Mouse (Mus musculus) bone marrow macrophage, adult 2 months (primary cell): Measurements from ENCODE around the gene Fndc8. TPM values are rescaled to one million over a fixed set of nuclear protein-coding genes. Genes with fewer than 3 reads are reported as not detected.
"Not testable (repeated sequence)": the region's sequence is repeated elsewhere in the genome, so short reads cannot be mapped to it uniquely, and the experiment has no call there.

Experiments used
- H3K27ac ChIP-seq: 2 replicates; pipeline ENCODE4 v1.5.1; 2012; ENCODE audit warnings: low read depth, low read length; ENCODE audit not compliant: insufficient read depth
- H3K4me1 ChIP-seq: 2 replicates; pipeline ENCODE4 v1.6.1; 2012; ENCODE audit warnings: low read length; ENCODE audit not compliant: control insufficient read depth, insufficient read depth
- H3K4me3 ChIP-seq: 2 replicates; pipeline ENCODE4 v1.5.1; 2012; ENCODE audit warnings: mild to moderate bottlenecking, low read length, moderate library complexity; ENCODE audit not compliant: insufficient read depth
- CTCF ChIP-seq: IDR thresholded peaks from 2 replicates; pipeline ENCODE4 v1.5.1; 2012; ENCODE audit warnings: low read depth, mild to moderate bottlenecking, low read length, moderate library complexity
- POLR2A ChIP-seq: IDR thresholded peaks from 2 replicates; pipeline ENCODE4 v1.6.1; 2012; ENCODE audit warnings: mild to moderate bottlenecking, low read depth, low read length, borderline replicate concordance
- polyA plus RNA-seq: library from polyadenylated mRNA; stranded (reverse); fragments of >200 nt; gene quantifications from 2 replicates; pipeline ENCODE4 v1.2.4, GENCODE M21; 2012; ENCODE audit not compliant: missing spikeins, insufficient read depth, insufficient read length

Fndc8 gene
- polyA plus RNA-seq, 1 experiment: not detected

DNA sequence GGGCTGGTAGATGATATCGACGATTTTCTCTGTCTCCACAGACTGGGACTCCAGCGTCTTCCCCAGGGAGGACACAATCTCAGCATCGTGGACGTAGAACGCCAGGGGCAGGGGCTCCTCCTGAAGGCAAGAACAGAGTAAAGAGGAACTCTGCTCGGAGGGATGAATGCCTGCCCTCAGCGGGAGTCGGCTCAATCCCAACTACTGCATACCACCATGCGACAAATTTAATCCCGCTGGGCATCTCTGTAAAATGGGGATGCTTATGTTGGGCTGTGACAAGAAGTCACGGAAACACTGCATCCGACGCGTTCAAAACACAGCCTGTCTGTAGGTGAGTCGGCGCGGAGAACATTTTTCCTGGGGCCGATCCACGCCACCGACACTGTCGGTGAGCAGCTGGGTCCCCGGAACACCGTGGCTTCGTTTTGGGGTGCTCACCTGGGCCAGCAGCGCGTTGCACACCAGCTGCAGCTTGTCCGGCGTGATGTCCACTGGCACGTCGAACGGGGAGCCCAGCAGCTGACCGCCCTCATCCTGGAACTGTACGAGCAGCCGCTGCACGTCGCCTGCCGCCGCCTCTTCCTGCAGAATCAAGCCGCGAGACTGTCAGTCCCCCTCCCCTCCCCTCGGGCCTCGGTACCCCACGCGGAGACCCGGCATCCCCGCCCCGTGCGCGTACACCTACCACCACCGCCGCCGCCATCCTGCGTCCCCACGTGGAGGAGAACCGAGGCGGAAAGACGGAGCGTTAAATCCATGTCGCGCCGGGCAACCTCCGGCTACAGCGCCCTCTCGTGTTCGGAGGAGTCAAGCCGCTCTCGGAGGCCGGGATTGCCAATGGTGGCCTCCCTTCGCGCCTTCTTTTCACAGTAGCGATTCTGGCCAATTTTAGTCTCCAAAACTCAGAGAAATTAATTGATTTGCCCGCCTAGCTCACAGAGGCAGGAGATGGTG is 16.0 kb downstream of the Fndc8 start, which contains the start of gene Nle1:
TSS of gene Nle1 (minus strand) at position 761 of the 957 bp plus-strand sequence.
- TF ChIP-seq CTCF (peak; percentile 50; the same call in 1 of the 2 replicates), POLR2A (no peak)
- H3K4me3 ChIP-seq: peak within 1 kb of the TSS; percentile 88
- peaks cover 13% of the 10 kb centered on the region for H3K4me1 ChIP-seq
- H3K27ac ChIP-seq: no peak within 1 kb of the TSS

- TF ChIP-seq POLR2A (no peak), CTCF (no peak)
- no peak overlapping the region; the same call in 1 of the 2 replicates for H3K4me3 ChIP-seq
Measured at GRCm38 (mm10) chr11:82908608-82908989, 16.7 kb downstream of the Fndc8 start.

DNA sequence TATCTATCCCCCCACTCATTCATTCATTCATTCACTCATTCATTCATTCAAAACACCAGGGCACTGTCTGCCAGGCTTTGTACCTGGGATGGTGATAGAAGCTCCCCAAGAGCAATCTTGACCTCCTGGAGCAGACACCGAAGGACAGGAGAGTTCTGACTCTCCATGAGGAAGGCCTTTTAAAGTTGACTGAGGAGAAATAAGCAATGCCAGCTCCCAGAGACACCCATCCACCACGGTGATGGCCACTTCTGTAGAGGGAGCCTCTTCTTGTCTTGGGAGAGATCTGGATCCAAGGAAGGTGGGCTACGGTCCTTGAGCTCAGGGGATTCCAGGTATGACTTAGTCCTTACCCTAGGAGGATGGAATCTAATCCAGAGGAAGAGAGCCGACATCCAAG is 18.3 kb downstream of the Fndc8 start, which contains the start of gene Unc45b:
TSS of gene Unc45b (plus strand) at position 301 of the 400 bp plus-strand sequence.
- H3K4me3 ChIP-seq: no peak within 1 kb of the TSS
- H3K4me1 ChIP-seq: peaks cover 11% of the 10 kb centered on the region
- TF ChIP-seq POLR2A (no peak), CTCF (no peak)
- no peak within 1 kb of the TSS for H3K27ac ChIP-seq

More at GRCm38 (mm10) chr11:82908608-82908989, 16.7 kb downstream of the Fndc8 start:
- Histone ChIP-seq H3K27ac (no peak overlapping the region), H3K4me1 (peaks cover 13% of the 10 kb centered on the region)

GRCm38 (mm10) chr11:82910679-82911389 is 18.9 kb downstream of the Fndc8 start:
- H3K27ac ChIP-seq: no peak overlapping the region
- no peak overlapping the region for H3K4me3 ChIP-seq
- no peak for TF ChIP-seq POLR2A
- TF ChIP-seq CTCF: no peak
- peaks cover 8% of the 10 kb centered on the region for H3K4me1 ChIP-seq

DNA sequence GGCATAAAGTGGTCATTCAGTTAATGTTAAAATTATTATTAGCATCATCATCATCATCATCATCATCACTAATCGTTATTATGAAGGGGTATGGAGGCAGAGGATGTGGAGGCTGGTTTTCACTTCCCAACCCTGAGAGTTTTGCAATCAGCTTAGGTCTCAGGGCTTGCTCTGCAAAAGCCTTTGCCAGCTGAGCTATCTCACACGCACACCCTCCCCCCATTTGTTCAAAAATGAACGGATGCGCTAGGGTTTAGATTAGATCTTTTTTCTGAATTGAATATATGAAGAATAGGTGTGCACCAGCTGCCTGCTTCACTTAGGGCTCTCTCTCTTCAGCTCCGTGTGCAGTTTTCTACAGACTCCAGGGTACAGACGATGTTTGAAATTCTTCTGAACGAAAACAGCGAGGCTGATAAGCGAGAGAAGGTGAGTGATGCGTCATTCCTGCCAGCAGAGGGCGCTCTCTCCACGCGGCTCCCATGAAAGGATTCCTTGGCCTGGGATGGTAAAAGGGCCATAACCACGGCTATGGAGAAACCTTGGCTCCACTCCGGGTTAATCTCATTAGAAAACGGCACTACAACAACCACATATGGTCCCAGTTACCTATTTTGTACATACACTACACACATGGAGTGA is 22.9 kb downstream of the Fndc8 start:
- TF ChIP-seq CTCF: peak; percentile 92
- TF ChIP-seq POLR2A: no peak
- H3K4me3 ChIP-seq: no peak overlapping the region
- no peak overlapping the region for H3K27ac ChIP-seq
- H3K4me1 ChIP-seq: no peaks in the 10 kb centered on the region

- H3K4me1 ChIP-seq: no peaks in the 10 kb centered on the region
Measured at GRCm38 (mm10) chr11:82920768-82921167, 28.8 kb downstream of the Fndc8 start.

GRCm38 (mm10) chr11:82921691-82922090 is 29.8 kb downstream of the Fndc8 start:
- Histone ChIP-seq H3K4me1 (no peaks in the 10 kb centered on the region), H3K27ac (no peak overlapping the region), H3K4me3 (no peak overlapping the region)
- TF ChIP-seq CTCF (no peak), POLR2A (no peak)

More at GRCm38 (mm10) chr11:82920768-82921167, 28.8 kb downstream of the Fndc8 start:
- no peak overlapping the region for H3K27ac ChIP-seq
- TF ChIP-seq POLR2A: no peak
- no peak for TF ChIP-seq CTCF
- no peak overlapping the region for H3K4me3 ChIP-seq

DNA sequence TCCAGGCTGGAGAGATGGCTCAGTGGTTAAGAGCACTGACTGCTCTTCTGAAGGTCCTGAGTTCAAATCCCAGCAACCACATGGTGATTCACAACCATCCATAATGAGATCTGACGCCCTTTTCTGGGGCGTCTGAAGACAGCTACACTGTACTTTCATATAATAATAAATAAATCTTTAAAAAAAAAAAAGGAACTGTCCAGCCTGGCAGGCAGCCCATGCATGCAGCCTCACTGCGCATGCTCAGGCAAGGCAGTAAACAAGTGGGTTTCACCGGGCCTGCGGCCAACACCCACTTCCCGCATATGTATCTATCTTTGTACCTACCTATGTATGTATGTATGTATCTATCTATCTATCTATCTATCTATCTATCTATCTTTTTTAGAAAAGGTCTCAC is 32.0 kb downstream of the Fndc8 start:
- H3K27ac ChIP-seq, H3K4me1 ChIP-seq, H3K4me3 ChIP-seq: not testable (repeated sequence)

DNA sequence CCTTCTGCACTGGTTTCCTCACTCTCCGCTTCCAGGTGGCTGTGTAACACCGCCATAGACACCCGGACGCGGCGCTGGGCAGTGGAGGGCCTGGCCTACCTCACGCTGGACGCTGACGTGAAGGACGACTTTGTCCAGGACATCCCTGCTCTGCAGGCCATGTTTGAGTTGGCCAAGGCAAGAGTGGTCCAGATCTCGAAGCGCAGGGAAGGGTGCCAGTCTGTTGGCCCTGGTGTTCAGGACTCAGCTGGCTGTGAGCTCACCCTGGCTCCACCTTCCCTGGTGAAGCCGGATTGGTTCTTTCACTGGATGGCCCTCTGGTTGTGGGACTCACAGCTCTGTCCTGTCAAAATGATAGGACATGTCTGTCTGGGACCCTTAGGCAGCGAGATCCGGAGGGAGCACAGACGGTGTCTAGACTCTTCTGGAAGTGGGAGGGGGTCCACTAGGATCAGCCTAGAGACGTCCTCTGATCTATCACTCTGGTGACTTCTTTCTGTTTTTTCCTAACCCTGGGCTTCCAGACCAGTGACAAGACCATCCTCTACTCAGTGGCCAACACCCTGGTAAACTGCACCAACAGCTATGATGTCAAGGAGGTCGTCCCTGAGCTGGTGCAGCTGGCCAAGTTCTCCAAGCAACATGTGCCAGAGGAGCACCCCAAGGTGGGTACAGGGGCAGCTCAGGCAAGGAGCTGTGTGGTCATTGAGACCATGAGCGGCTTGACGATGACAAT is 37.1 kb downstream of the Fndc8 start:
- no peaks in the 10 kb centered on the region; the same call in 1 of the 2 replicates for H3K4me1 ChIP-seq
- TF ChIP-seq POLR2A (no peak), CTCF (no peak)

More for the DNA sequence above, 37.1 kb downstream of the Fndc8 start:
- Histone ChIP-seq H3K27ac (no peak overlapping the region), H3K4me3 (no peak overlapping the region)
